Mouse (Mus musculus): Measurements from ENCODE around the gene Ryr2. TPM values are rescaled to one million over a fixed set of nuclear protein-coding genes. Genes with fewer than 3 reads are reported as not detected.

Gene Ryr2
- polyA plus RNA-seq, 1 experiment from 2014 or later, result 6.1 TPM

DNA sequence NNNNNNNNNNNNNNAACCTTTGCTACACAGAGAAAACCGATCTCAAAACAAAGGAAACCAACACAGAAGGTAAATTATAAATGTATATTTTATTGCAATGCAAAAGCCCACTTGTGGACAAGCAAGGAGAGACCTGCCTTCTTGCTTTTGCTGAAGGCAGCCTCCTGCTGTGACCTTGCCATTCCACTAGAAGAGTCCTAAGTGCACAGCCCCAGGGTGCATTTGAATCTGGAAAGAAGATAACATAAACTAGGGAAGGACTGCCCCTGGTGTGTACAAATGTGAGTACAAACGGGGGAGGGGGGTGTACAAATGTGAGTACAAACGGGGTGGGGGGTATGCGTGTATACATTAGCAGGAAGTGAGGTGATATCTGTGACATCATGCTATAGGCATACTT lies 43.2 kb downstream of the Ryr2 start:
- Histone ChIP-seq H3K9ac (replicated peaks; ENCODE audit: low read length) (no peak overlapping the region), H3K4me3 (replicated peaks; ENCODE audit: low read depth, low read length) (no peak overlapping the region), H3K4me2 (ENCODE audit: low read length) (no peak overlapping the region), H3K9me3 (ENCODE audit: control insufficient read depth, low read length) (no peaks in the 10 kb centered on the region), H3K27ac (replicated peaks; ENCODE audit: low read depth, low read length) (no peak overlapping the region), H3K4me1 (ENCODE audit: control insufficient read depth, insufficient read depth, low read length) (no peaks in the 10 kb centered on the region), H3K27me3 (ENCODE audit: control insufficient read depth, insufficient read depth, low read length) (no peaks in the 10 kb centered on the region), H3K36me3 (ENCODE audit: control insufficient read depth, insufficient read depth, low read length) (no peaks in the 10 kb centered on the region)
- WGBS, result 74% methylated on average over 4 of the region's 4 CpGs
- DNase-seq (no peak), ATAC-seq (ENCODE audit: low FRiP score, low TSS enrichment) (no peak)

GRCm38 (mm10) chr13:12057357-12057771 lies 49.4 kb downstream of the Ryr2 start:
- Histone ChIP-seq H3K27ac (replicated peaks; ENCODE audit: low read depth, low read length) (no peak overlapping the region), H3K27me3 (ENCODE audit: control insufficient read depth, insufficient read depth, low read length) (no peaks in the 10 kb centered on the region), H3K4me1 (ENCODE audit: control insufficient read depth, insufficient read depth, low read length) (no peaks in the 10 kb centered on the region), H3K9ac (replicated peaks; ENCODE audit: low read length) (no peak overlapping the region), H3K36me3 (ENCODE audit: control insufficient read depth, insufficient read depth, low read length) (no peaks in the 10 kb centered on the region), H3K9me3 (ENCODE audit: control insufficient read depth, low read length) (no peaks in the 10 kb centered on the region), H3K4me3 (replicated peaks; ENCODE audit: low read depth, low read length) (no peak overlapping the region), H3K4me2 (ENCODE audit: low read length) (no peak overlapping the region)
- ATAC-seq (ENCODE audit: low FRiP score, low TSS enrichment) (0 out of 2 replicates have a peak, but pooled peaks have one; percentile 25), DNase-seq (no peak)
- 66% methylated on average over 8 of the region's 8 CpGs for WGBS

DNA sequence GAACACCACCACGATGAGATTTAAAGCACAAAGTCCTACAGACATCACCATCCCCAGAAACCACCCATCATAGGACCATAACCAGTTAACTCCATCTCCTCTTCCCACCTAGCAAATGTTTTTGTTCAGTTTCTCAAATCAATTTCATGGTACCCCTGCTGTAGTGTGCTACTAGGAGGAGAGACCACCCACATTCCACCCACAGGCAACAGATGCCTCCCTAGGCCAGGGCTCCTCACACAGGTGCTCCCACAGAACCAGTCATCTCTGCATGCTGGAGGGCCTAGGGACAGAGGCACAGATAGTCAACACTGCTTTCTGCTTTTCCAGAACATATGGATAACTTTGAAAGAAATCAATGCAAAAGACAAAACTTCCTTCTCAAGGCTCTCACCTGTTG lies 50.8 kb downstream of the Ryr2 start:
- ATAC-seq (ENCODE audit: low FRiP score, low TSS enrichment) (no peak), DNase-seq (no peak)
- Histone ChIP-seq H3K4me1 (ENCODE audit: control insufficient read depth, insufficient read depth, low read length) (no peaks in the 10 kb centered on the region), H3K9ac (replicated peaks; ENCODE audit: low read length) (no peak overlapping the region), H3K36me3 (ENCODE audit: control insufficient read depth, insufficient read depth, low read length) (no peaks in the 10 kb centered on the region), H3K4me3 (replicated peaks; ENCODE audit: low read depth, low read length) (no peak overlapping the region), H3K27ac (replicated peaks; ENCODE audit: low read depth, low read length) (no peak overlapping the region), H3K4me2 (ENCODE audit: low read length) (no peak overlapping the region), H3K9me3 (ENCODE audit: control insufficient read depth, low read length) (no peaks in the 10 kb centered on the region), H3K27me3 (ENCODE audit: control insufficient read depth, insufficient read depth, low read length) (no peaks in the 10 kb centered on the region)
- 94% methylated on average over 1 of the region's 1 CpGs for WGBS

DNA sequence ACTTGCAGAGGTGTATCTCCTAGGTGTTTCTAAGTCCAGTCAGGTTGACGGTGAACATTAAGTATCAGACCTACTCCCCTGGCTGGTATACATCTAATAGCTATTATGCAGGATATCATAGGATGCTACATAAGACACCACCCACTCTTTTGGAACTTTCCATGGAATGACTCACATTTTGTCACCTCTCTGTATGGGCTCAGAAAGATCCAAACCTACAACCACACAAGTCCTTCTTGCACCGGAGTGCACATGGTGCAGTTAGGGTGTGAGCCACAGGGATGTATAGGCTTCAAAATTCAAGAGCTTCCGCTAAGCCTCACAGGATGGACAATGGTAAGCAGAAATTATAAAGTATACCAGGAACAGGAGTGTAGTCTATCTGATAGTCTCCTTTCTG lies 52.8 kb downstream of the Ryr2 start:
- H3K4me2 ChIP-seq (ENCODE audit: low read length), result no peak overlapping the region
- H3K36me3 ChIP-seq (ENCODE audit: control insufficient read depth, insufficient read depth, low read length), result no peaks in the 10 kb centered on the region
- ATAC-seq (ENCODE audit: low FRiP score, low TSS enrichment) (no peak), DNase-seq (no peak)
- H3K27ac ChIP-seq (replicated peaks; ENCODE audit: low read depth, low read length), result no peak overlapping the region
- 97% methylated on average over 3 of the region's 3 CpGs for WGBS
- no peaks in the 10 kb centered on the region for H3K4me1 ChIP-seq (ENCODE audit: control insufficient read depth, insufficient read depth, low read length)
- H3K27me3 ChIP-seq (ENCODE audit: control insufficient read depth, insufficient read depth, low read length), result no peaks in the 10 kb centered on the region
- no peak overlapping the region for H3K4me3 ChIP-seq (replicated peaks; ENCODE audit: low read depth, low read length)
- H3K9me3 ChIP-seq (ENCODE audit: control insufficient read depth, low read length), result no peaks in the 10 kb centered on the region
- no peak overlapping the region for H3K9ac ChIP-seq (replicated peaks; ENCODE audit: low read length)

DNA sequence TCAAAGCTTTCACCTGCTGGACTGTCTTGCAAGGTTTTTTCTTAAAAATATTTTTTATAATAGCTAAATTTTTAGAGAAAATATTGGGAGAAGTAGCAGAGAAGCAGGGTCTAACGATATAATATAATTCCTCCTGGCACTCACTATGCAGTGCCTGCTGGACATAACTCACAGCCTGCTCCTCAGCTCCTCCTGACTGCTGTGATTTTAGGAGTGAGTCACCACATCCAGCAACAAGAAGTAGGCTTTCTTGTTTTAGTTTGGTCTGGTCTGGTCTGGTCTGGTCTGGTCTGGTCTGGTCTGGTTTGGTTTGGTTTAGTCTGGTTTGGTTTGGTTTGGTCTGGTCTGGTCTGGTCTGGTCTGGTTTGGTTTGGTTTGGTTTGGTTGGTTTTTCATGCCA lies 55.9 kb downstream of the Ryr2 start:
- no peak overlapping the region for H3K4me3 ChIP-seq (replicated peaks; ENCODE audit: low read depth, low read length)
- H3K36me3 ChIP-seq (ENCODE audit: control insufficient read depth, insufficient read depth, low read length), result no peaks in the 10 kb centered on the region
- no peak overlapping the region for H3K4me2 ChIP-seq (ENCODE audit: low read length)
- H3K4me1 ChIP-seq (ENCODE audit: control insufficient read depth, insufficient read depth, low read length), result no peaks in the 10 kb centered on the region
- WGBS, result 93% methylated on average over 1 of the region's 1 CpGs
- no peak for DNase-seq
- ATAC-seq (ENCODE audit: low FRiP score, low TSS enrichment), result no peak
- no peaks in the 10 kb centered on the region for H3K27me3 ChIP-seq (ENCODE audit: control insufficient read depth, insufficient read depth, low read length)
- no peak overlapping the region for H3K27ac ChIP-seq (replicated peaks; ENCODE audit: low read depth, low read length)
- H3K9ac ChIP-seq (replicated peaks; ENCODE audit: low read length), result no peak overlapping the region
- H3K9me3 ChIP-seq (ENCODE audit: control insufficient read depth, low read length), result no peaks in the 10 kb centered on the region

DNA sequence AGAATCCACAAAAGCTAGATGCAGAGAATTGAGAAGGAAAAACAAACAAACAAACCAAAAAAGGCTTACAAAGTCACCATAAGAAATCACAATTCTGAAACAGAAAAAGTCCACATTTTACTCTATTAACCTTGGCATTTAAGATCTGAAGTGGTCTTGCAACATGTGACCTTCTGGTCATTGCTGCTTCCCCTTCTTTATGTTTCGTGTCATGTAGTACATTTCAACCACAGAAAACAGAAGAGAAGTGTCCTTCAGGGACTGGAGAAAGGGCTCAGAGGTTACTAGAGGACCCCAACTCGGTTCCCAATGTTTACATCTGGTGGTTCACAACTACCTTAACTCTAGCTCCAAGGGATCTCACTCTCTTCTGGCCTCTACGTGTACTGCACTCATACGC lies 59.7 kb downstream of the Ryr2 start:
- no peak overlapping the region for H3K27ac ChIP-seq (replicated peaks; ENCODE audit: low read depth, low read length)
- no peak overlapping the region for H3K9ac ChIP-seq (replicated peaks; ENCODE audit: low read length)
- H3K4me2 ChIP-seq (ENCODE audit: low read length), result no peak overlapping the region
- no peak for ATAC-seq (ENCODE audit: low FRiP score, low TSS enrichment)
- no peaks in the 10 kb centered on the region for H3K4me1 ChIP-seq (ENCODE audit: control insufficient read depth, insufficient read depth, low read length)
- H3K9me3 ChIP-seq (ENCODE audit: control insufficient read depth, low read length), result no peaks in the 10 kb centered on the region
- WGBS, result 85% methylated on average over 4 of the region's 4 CpGs
- H3K27me3 ChIP-seq (ENCODE audit: control insufficient read depth, insufficient read depth, low read length), result no peaks in the 10 kb centered on the region
- no peak overlapping the region for H3K4me3 ChIP-seq (replicated peaks; ENCODE audit: low read depth, low read length)
- no peaks in the 10 kb centered on the region for H3K36me3 ChIP-seq (ENCODE audit: control insufficient read depth, insufficient read depth, low read length)
- no peak for DNase-seq

GRCm38 (mm10) chr13:12044751-12045150 lies 62.0 kb downstream of the Ryr2 start:
- 94% methylated on average over 2 of the region's 2 CpGs for WGBS
- no peaks in the 10 kb centered on the region for H3K4me1 ChIP-seq (ENCODE audit: control insufficient read depth, insufficient read depth, low read length)
- H3K9me3 ChIP-seq (ENCODE audit: control insufficient read depth, low read length), result no peaks in the 10 kb centered on the region
- H3K36me3 ChIP-seq (ENCODE audit: control insufficient read depth, insufficient read depth, low read length), result no peaks in the 10 kb centered on the region
- H3K4me2 ChIP-seq (ENCODE audit: low read length), result no peak overlapping the region
- no peak for ATAC-seq (ENCODE audit: low FRiP score, low TSS enrichment)
- no peak for DNase-seq
- no peak overlapping the region for H3K4me3 ChIP-seq (replicated peaks; ENCODE audit: low read depth, low read length)
- no peak overlapping the region for H3K27ac ChIP-seq (replicated peaks; ENCODE audit: low read depth, low read length)
- no peaks in the 10 kb centered on the region for H3K27me3 ChIP-seq (ENCODE audit: control insufficient read depth, insufficient read depth, low read length)
- no peak overlapping the region for H3K9ac ChIP-seq (replicated peaks; ENCODE audit: low read length)

DNA sequence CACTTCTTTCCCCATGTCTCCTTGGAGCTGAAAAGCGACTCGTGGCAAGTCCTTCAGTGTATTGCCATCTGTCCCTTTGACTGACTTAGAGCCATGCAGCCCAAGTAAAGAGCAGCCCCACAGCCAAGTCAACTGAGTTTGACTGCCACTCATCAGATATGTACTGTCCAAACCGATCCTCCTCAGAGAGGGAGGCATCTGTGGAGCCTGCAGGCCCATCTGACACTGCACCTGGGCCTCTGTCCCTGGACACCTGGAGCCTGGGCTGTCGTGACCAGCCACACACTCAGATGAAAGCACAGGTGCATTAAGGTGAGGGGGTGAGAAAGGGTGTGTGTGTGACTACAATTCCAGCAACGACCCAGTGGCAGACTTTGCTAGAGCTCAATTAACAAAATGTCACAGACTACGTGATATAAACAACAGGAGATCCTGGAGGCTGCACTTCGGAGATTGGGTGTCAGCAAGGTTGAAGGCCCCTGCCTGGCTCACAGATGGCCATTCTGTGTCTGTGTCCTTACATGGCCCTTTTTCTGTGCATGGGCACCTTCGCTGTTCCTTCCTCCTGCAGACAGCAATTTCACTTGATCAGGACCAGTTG lies 63.8 kb downstream of the Ryr2 start:
- Histone ChIP-seq H3K4me1 (ENCODE audit: control insufficient read depth, insufficient read depth, low read length) (no peaks in the 10 kb centered on the region), H3K36me3 (ENCODE audit: control insufficient read depth, insufficient read depth, low read length) (no peaks in the 10 kb centered on the region), H3K9ac (replicated peaks; ENCODE audit: low read length) (no peak overlapping the region), H3K27ac (replicated peaks; ENCODE audit: low read depth, low read length) (no peak overlapping the region), H3K9me3 (ENCODE audit: control insufficient read depth, low read length) (no peaks in the 10 kb centered on the region), H3K4me3 (replicated peaks; ENCODE audit: low read depth, low read length) (no peak overlapping the region), H3K27me3 (ENCODE audit: control insufficient read depth, insufficient read depth, low read length) (no peaks in the 10 kb centered on the region), H3K4me2 (ENCODE audit: low read length) (no peak overlapping the region)
- WGBS, result 84% methylated on average over 8 of the region's 8 CpGs
- DNase-seq (no peak), ATAC-seq (ENCODE audit: low FRiP score, low TSS enrichment) (no peak)

GRCm38 (mm10) chr13:12039967-12040366 lies 66.8 kb downstream of the Ryr2 start:
- no peaks in the 10 kb centered on the region for H3K9me3 ChIP-seq (ENCODE audit: control insufficient read depth, low read length)
- no peaks in the 10 kb centered on the region for H3K4me1 ChIP-seq (ENCODE audit: control insufficient read depth, insufficient read depth, low read length)
- WGBS, result 84% methylated on average over 3 of the region's 3 CpGs
- no peak overlapping the region for H3K9ac ChIP-seq (replicated peaks; ENCODE audit: low read length)
- no peaks in the 10 kb centered on the region for H3K36me3 ChIP-seq (ENCODE audit: control insufficient read depth, insufficient read depth, low read length)
- no peaks in the 10 kb centered on the region for H3K27me3 ChIP-seq (ENCODE audit: control insufficient read depth, insufficient read depth, low read length)
- DNase-seq (no peak), ATAC-seq (ENCODE audit: low FRiP score, low TSS enrichment) (no peak)
- no peak overlapping the region for H3K4me3 ChIP-seq (replicated peaks; ENCODE audit: low read depth, low read length)
- no peak overlapping the region for H3K27ac ChIP-seq (replicated peaks; ENCODE audit: low read depth, low read length)
- H3K4me2 ChIP-seq (ENCODE audit: low read length), result no peak overlapping the region
